Mouse (Mus musculus): ENCODE data around the gene Sephs2. TPM values are rescaled to one million over a fixed set of nuclear protein-coding genes. Genes with fewer than 3 reads are reported as not detected.
A peak's percentile ranks its signal among the peaks of the same experiment; 100 is the strongest.

Sephs2 gene
- polyA plus RNA-seq, 1 experiment from 2014 or later = 52.4 TPM

GRCm38 (mm10) chr7:127244658-127245510 lies 29.0 kb downstream of the Sephs2 start:
- Histone ChIP-seq H3K4me2 (replicated peaks) (peak overlapping the region; percentile 74), H3K36me3 (peaks cover 23% of the 10 kb centered on the region), H3K9me3 (no peaks in the 10 kb centered on the region), H3K27ac (peak overlapping the region; percentile 81), H3K4me1 (replicated peaks) (peaks cover 28% of the 10 kb centered on the region), H3K9ac (replicated peaks) (peak overlapping the region; percentile 87), H3K27me3 (no peaks in the 10 kb centered on the region), H3K4me3 (replicated peaks) (peak overlapping the region; percentile 74)
- peak; percentile 79 for ATAC-seq
- WGBS = 10% methylated on average over 33 of the region's 33 CpGs

GRCm38 (mm10) chr7:127243870-127244657 lies 29.8 kb downstream of the Sephs2 start, which contains the start of gene Zfp771:
Zfp771 (plus strand) TSS chr7:127244274.
- H3K9ac ChIP-seq (replicated peaks) = peak within 1 kb of the TSS; percentile 87
- H3K27ac ChIP-seq = peak within 1 kb of the TSS; percentile 81
- H3K4me1 ChIP-seq (replicated peaks) = peaks cover 28% of the 10 kb centered on the region
- peak within 1 kb of the TSS; percentile 74 for H3K4me2 ChIP-seq (replicated peaks)
- peak; percentile 96 for ATAC-seq
- no peaks in the 10 kb centered on the region for H3K9me3 ChIP-seq
- whole genome bisulfite sequencing = under 1% methylated on average over 56 of the region's 56 CpGs
- peaks cover 19% of the 10 kb centered on the region for H3K36me3 ChIP-seq
- peak within 1 kb of the TSS; percentile 74 for H3K4me3 ChIP-seq (replicated peaks)
- no peaks in the 10 kb centered on the region for H3K27me3 ChIP-seq

GRCm38 (mm10) chr7:127243361-127243867 lies 30.4 kb downstream of the Sephs2 start:
- Histone ChIP-seq H3K27me3 (no peaks in the 10 kb centered on the region), H3K4me3 (replicated peaks) (peak overlapping the region; percentile 74), H3K36me3 (peaks cover 26% of the 10 kb centered on the region), H3K9me3 (no peaks in the 10 kb centered on the region), H3K4me2 (replicated peaks) (peak overlapping the region; percentile 74), H3K4me1 (replicated peaks) (peaks cover 28% of the 10 kb centered on the region), H3K27ac (peak overlapping the region; percentile 81), H3K9ac (replicated peaks) (peak overlapping the region; percentile 87; the same call in 1 of the 2 replicates)
- 52% methylated on average over 2 of the region's 2 CpGs for WGBS
- no peak for ATAC-seq

GRCm38 (mm10) chr7:127234777-127235176 lies 39.1 kb downstream of the Sephs2 start:
- Histone ChIP-seq H3K36me3 (peaks cover 59% of the 10 kb centered on the region), H3K9me3 (no peaks in the 10 kb centered on the region), H3K27ac (no peak overlapping the region), H3K27me3 (no peaks in the 10 kb centered on the region), H3K4me3 (replicated peaks) (peak overlapping the region; percentile 94), H3K4me1 (replicated peaks) (peaks cover 57% of the 10 kb centered on the region), H3K9ac (replicated peaks) (no peak overlapping the region), H3K4me2 (replicated peaks) (peak overlapping the region; percentile 92)
- ATAC-seq = no peak
- 98% methylated on average over 2 of the region's 2 CpGs for WGBS

GRCm38 (mm10) chr7:127233765-127234164 lies 40.1 kb downstream of the Sephs2 start:
- Histone ChIP-seq H3K27ac (peak overlapping the region; percentile 97), H3K9me3 (no peaks in the 10 kb centered on the region), H3K27me3 (no peaks in the 10 kb centered on the region), H3K9ac (replicated peaks) (peak overlapping the region; percentile 98), H3K4me2 (replicated peaks) (peak overlapping the region; percentile 92), H3K36me3 (peaks cover 57% of the 10 kb centered on the region), H3K4me1 (replicated peaks) (peaks cover 61% of the 10 kb centered on the region), H3K4me3 (replicated peaks) (peak overlapping the region; percentile 94)
- 5% methylated on average over 9 of the region's 9 CpGs for WGBS
- ATAC-seq = no peak

- WGBS = under 1% methylated on average over 27 of the region's 27 CpGs
- Histone ChIP-seq H3K9ac (replicated peaks) (peak overlapping the region; percentile 98), H3K4me3 (replicated peaks) (peak overlapping the region; percentile 94), H3K36me3 (peaks cover 53% of the 10 kb centered on the region), H3K27me3 (no peaks in the 10 kb centered on the region), H3K9me3 (no peaks in the 10 kb centered on the region), H3K4me1 (replicated peaks) (peaks cover 61% of the 10 kb centered on the region), H3K4me2 (replicated peaks) (peak overlapping the region; percentile 92), H3K27ac (peak overlapping the region; percentile 97)
- ATAC-seq = no peak; the same call in 1 of the 2 replicates
Observed at GRCm38 (mm10) chr7:127233368-127233749, 40.5 kb downstream of the Sephs2 start.

GRCm38 (mm10) chr7:127232622-127233367 lies 41.1 kb downstream of the Sephs2 start, which contains the start of the genes Zfp553 and Sept1:
Zfp553 (plus strand) TSS chr7:127233061.
Sept1 (minus strand) TSS chr7:127233130.
- H3K27me3 ChIP-seq = no peaks in the 10 kb centered on the region
- peak; percentile 95 for ATAC-seq
- H3K4me2 ChIP-seq (replicated peaks) = peak within 1 kb of the TSS; percentile 92
- H3K9me3 ChIP-seq = no peaks in the 10 kb centered on the region
- peaks cover 58% of the 10 kb centered on the region for H3K4me1 ChIP-seq (replicated peaks)
- peak within 1 kb of the TSS; percentile 94 for H3K4me3 ChIP-seq (replicated peaks)
- H3K27ac ChIP-seq = peak within 1 kb of the TSS; percentile 97
- under 1% methylated on average over 63 of the region's 64 CpGs for WGBS
- peaks cover 47% of the 10 kb centered on the region for H3K36me3 ChIP-seq
- peak within 1 kb of the TSS; percentile 98 for H3K9ac ChIP-seq (replicated peaks)

GRCm38 (mm10) chr7:127231826-127232621 lies 41.8 kb downstream of the Sephs2 start:
- no peak for ATAC-seq
- peak overlapping the region; percentile 94 for H3K4me3 ChIP-seq (replicated peaks)
- WGBS = 4% methylated on average over 20 of the region's 20 CpGs
- no peaks in the 10 kb centered on the region for H3K27me3 ChIP-seq
- H3K27ac ChIP-seq = peak overlapping the region; percentile 97
- peak overlapping the region; percentile 92 for H3K4me2 ChIP-seq (replicated peaks)
- H3K9ac ChIP-seq (replicated peaks) = peak overlapping the region; percentile 98
- peaks cover 39% of the 10 kb centered on the region for H3K36me3 ChIP-seq
- H3K4me1 ChIP-seq (replicated peaks) = peaks cover 50% of the 10 kb centered on the region
- H3K9me3 ChIP-seq = no peaks in the 10 kb centered on the region

- H3K4me2 ChIP-seq (replicated peaks) = peak overlapping the region; percentile 92
- H3K4me3 ChIP-seq (replicated peaks) = peak overlapping the region; percentile 94
- peaks cover 45% of the 10 kb centered on the region for H3K4me1 ChIP-seq (replicated peaks)
- H3K9me3 ChIP-seq = no peaks in the 10 kb centered on the region
- peaks cover 33% of the 10 kb centered on the region for H3K36me3 ChIP-seq
- ATAC-seq = no peak
- H3K9ac ChIP-seq (replicated peaks) = peak overlapping the region; percentile 98
- H3K27ac ChIP-seq = peak overlapping the region; percentile 97
- no peaks in the 10 kb centered on the region for H3K27me3 ChIP-seq
- WGBS = 72% methylated on average over 3 of the region's 3 CpGs
Observed at GRCm38 (mm10) chr7:127231376-127231775, 42.5 kb downstream of the Sephs2 start.

- Histone ChIP-seq H3K9ac (replicated peaks) (no peak overlapping the region), H3K4me2 (replicated peaks) (no peak overlapping the region), H3K9me3 (no peaks in the 10 kb centered on the region), H3K27me3 (no peaks in the 10 kb centered on the region), H3K36me3 (peaks cover 19% of the 10 kb centered on the region), H3K4me3 (replicated peaks) (no peak overlapping the region), H3K4me1 (replicated peaks) (peaks cover 26% of the 10 kb centered on the region), H3K27ac (no peak overlapping the region)
- WGBS = 69% methylated on average over 4 of the region's 4 CpGs
- ATAC-seq = no peak
Observed at GRCm38 (mm10) chr7:127228615-127229303, 45.1 kb downstream of the Sephs2 start.
